Mouse (Mus musculus) forebrain, postnatal 0 days (tissue): ENCODE data around the gene Cops2. TPM values are rescaled to one million over a fixed set of nuclear protein-coding genes. Genes with fewer than 3 reads are reported as not detected.

Experiments
- ATAC-seq: fragments of 200-750 bp; cut with Nextera tagmentation; 2 replicates; pipeline ENCODE4 v1.8.0; 2017; ENCODE audit warnings: mild to moderate bottlenecking, moderate library complexity
- DNase-seq: peaks from one replicate; pipeline ENCODE4 v3.0.0-alpha.2; 2015
- H3K27ac ChIP-seq: fragments of 300-500 bp; sonication (generic); 2 replicates; pipeline ENCODE4 v1.5.1; 2014; ENCODE audit warnings: low read depth, mild to moderate bottlenecking, antibody characterized with exemption, low read length, moderate library complexity, mixed read lengths
- H3K27me3 ChIP-seq: fragments of 300-500 bp; sonication (generic); 2 replicates; pipeline ENCODE4 v1.6.1; 2014; ENCODE audit warnings: mild to moderate bottlenecking, low read length, mixed read lengths; ENCODE audit not compliant: insufficient read depth
- H3K36me3 ChIP-seq: fragments of 300-500 bp; sonication (generic); 2 replicates; pipeline ENCODE4 v1.6.1; 2014; ENCODE audit warnings: mild to moderate bottlenecking, moderate library complexity; ENCODE audit not compliant: insufficient read depth
- H3K4me1 ChIP-seq: fragments of 300-500 bp; sonication (generic); 2 replicates; pipeline ENCODE4 v1.6.1; 2014; ENCODE audit warnings: antibody characterized with exemption; ENCODE audit not compliant: insufficient read depth
- H3K4me2 ChIP-seq: fragments of 300-500 bp; sonication (generic); 2 replicates; pipeline ENCODE4 v1.6.1; 2014; ENCODE audit warnings: low read depth, mild to moderate bottlenecking, moderate library complexity
- H3K4me3 ChIP-seq: fragments of 300-500 bp; sonication (generic); 2 replicates; pipeline ENCODE4 v1.5.1; 2014; ENCODE audit warnings: low read depth, low read length, mixed read lengths
- H3K9ac ChIP-seq: fragments of 300-500 bp; sonication (generic); 2 replicates; pipeline ENCODE4 v1.6.1; 2014; ENCODE audit warnings: mild to moderate bottlenecking
- H3K9me3 ChIP-seq: fragments of 300-500 bp; sonication (generic); 2 replicates; pipeline ENCODE4 v1.6.1; 2016; ENCODE audit warnings: low read length
- CTCF ChIP-seq: sonication (generic); IDR thresholded peaks from 2 replicates; pipeline ENCODE4 v1.5.1; 2016; ENCODE audit warnings: antibody characterized with exemption, control low read depth, low read depth
- WGBS: fragments of 180-500 bp; shearing (Covaris S2); extraction: QIAGEN DNeasy Blood & Tissue Kit; methylation state at CpG from one replicate; pipeline ENCODE4 v1.1.7; 2014; 5-methylcytosine and 5-hydroxymethylcytosine counted together
- polyA plus RNA-seq: library from polyadenylated mRNA; unstranded; fragments of >200 nt; fragmentation: Nextera tagmentation; extraction: Ambion mirVana; gene quantifications from 2 replicates; pipeline ENCODE4 v1.2.1, GENCODE M21; 2015
- total RNA-seq: library from RNA; depleted of rRNA; stranded (reverse); fragments of >200 nt; gene quantifications from 2 replicates; pipeline ENCODE4 v1.2.3, GENCODE M21; 2014

The Cops2 gene
- total and polyA plus RNA-seq, 2 experiments from 2014 or later = 56.8 to 92.8 TPM

GRCm38 (mm10) chr2:125895099-125895498 is 36.2 kb upstream of the Cops2 start:
- no peak overlapping the region for H3K9ac ChIP-seq
- no peak overlapping the region for H3K4me3 ChIP-seq
- no peaks in the 10 kb centered on the region for H3K4me1 ChIP-seq
- TF ChIP-seq CTCF = no peak
- H3K4me2 ChIP-seq = no peak overlapping the region
- H3K27me3 ChIP-seq = no peaks in the 10 kb centered on the region
- no peaks in the 10 kb centered on the region for H3K36me3 ChIP-seq
- H3K9me3 ChIP-seq = no peaks in the 10 kb centered on the region
- ATAC-seq = no peak
- WGBS = 82% methylated on average over 4 of the region's 4 CpGs
- H3K27ac ChIP-seq = no peak overlapping the region
- no peak for DNase-seq

GRCm38 (mm10) chr2:125893096-125893495 is 34.2 kb upstream of the Cops2 start:
- DNase-seq (peak; percentile 68), ATAC-seq (no peak)
- Histone ChIP-seq H3K9me3 (no peaks in the 10 kb centered on the region), H3K27me3 (no peaks in the 10 kb centered on the region), H3K27ac (no peak overlapping the region), H3K36me3 (no peaks in the 10 kb centered on the region), H3K4me1 (no peaks in the 10 kb centered on the region), H3K9ac (no peak overlapping the region), H3K4me3 (no peak overlapping the region), H3K4me2 (no peak overlapping the region)
- WGBS = 37% methylated on average over 6 of the region's 6 CpGs
- TF ChIP-seq CTCF = peak; percentile 71

GRCm38 (mm10) chr2:125885891-125886576 is 27.1 kb upstream of the Cops2 start:
- H3K9ac ChIP-seq = no peak overlapping the region
- H3K4me2 ChIP-seq = no peak overlapping the region
- no peaks in the 10 kb centered on the region for H3K36me3 ChIP-seq
- ATAC-seq (no peak), DNase-seq (no peak)
- H3K4me1 ChIP-seq = no peaks in the 10 kb centered on the region
- WGBS = 73% methylated on average over 4 of the region's 4 CpGs
- TF ChIP-seq CTCF = no peak
- no peak overlapping the region for H3K4me3 ChIP-seq
- H3K27me3 ChIP-seq = no peaks in the 10 kb centered on the region
- H3K27ac ChIP-seq = no peak overlapping the region
- no peaks in the 10 kb centered on the region for H3K9me3 ChIP-seq

- Histone ChIP-seq H3K4me1 (0 out of 2 replicates have a peak, but pooled peaks cover 3% of the 10 kb centered on the region), H3K9me3 (no peaks in the 10 kb centered on the region), H3K36me3 (no peaks in the 10 kb centered on the region), H3K4me3 (no peak overlapping the region), H3K27me3 (no peaks in the 10 kb centered on the region), H3K9ac (no peak overlapping the region), H3K4me2 (no peak overlapping the region), H3K27ac (no peak overlapping the region)
- ATAC-seq = no peak
- 91% methylated on average over 3 of the region's 3 CpGs for WGBS
- no peak for TF ChIP-seq CTCF
- no peak for DNase-seq
Measured at GRCm38 (mm10) chr2:125870159-125870558, 11.2 kb upstream of the Cops2 start.

- H3K9ac ChIP-seq = no peak overlapping the region
- H3K4me1 ChIP-seq = 0 out of 2 replicates have a peak, but pooled peaks cover 3% of the 10 kb centered on the region
- no peaks in the 10 kb centered on the region for H3K9me3 ChIP-seq
- H3K4me2 ChIP-seq = no peak overlapping the region
- no peaks in the 10 kb centered on the region for H3K36me3 ChIP-seq
- no peak overlapping the region for H3K4me3 ChIP-seq
- ATAC-seq (no peak), DNase-seq (no peak)
- no peaks in the 10 kb centered on the region for H3K27me3 ChIP-seq
- WGBS = 81% methylated on average over 3 of the region's 3 CpGs
- TF ChIP-seq CTCF = no peak
- H3K27ac ChIP-seq = no peak overlapping the region
Measured at GRCm38 (mm10) chr2:125868301-125868700, 9.4 kb upstream of the Cops2 start.

- peak overlapping the region; percentile 66 for H3K4me2 ChIP-seq
- DNase-seq (peak; percentile 68), ATAC-seq (peak; percentile 92)
- H3K4me3 ChIP-seq = peak overlapping the region; percentile 49
- no peaks in the 10 kb centered on the region for H3K27me3 ChIP-seq
- peak overlapping the region; percentile 62 for H3K27ac ChIP-seq
- 5% methylated on average over 23 of the region's 23 CpGs for WGBS
- H3K9ac ChIP-seq = peak overlapping the region; percentile 58
- H3K36me3 ChIP-seq = no peaks in the 10 kb centered on the region
- no peak for TF ChIP-seq CTCF
- H3K4me1 ChIP-seq = 0 out of 2 replicates have a peak, but pooled peaks cover 3% of the 10 kb centered on the region
- no peaks in the 10 kb centered on the region for H3K9me3 ChIP-seq
Measured at GRCm38 (mm10) chr2:125866058-125866740, 7.3 kb upstream of the Cops2 start.

GRCm38 (mm10) chr2:125865585-125865984 is 6.6 kb upstream of the Cops2 start:
- DNase-seq (no peak), ATAC-seq (no peak)
- Histone ChIP-seq H3K27me3 (no peaks in the 10 kb centered on the region), H3K27ac (peak overlapping the region; percentile 62), H3K36me3 (no peaks in the 10 kb centered on the region), H3K9me3 (no peaks in the 10 kb centered on the region), H3K4me2 (peak overlapping the region; percentile 66), H3K4me3 (peak overlapping the region; percentile 49), H3K9ac (peak overlapping the region; percentile 58; the same call in 1 of the 2 replicates), H3K4me1 (0 out of 2 replicates have a peak, but pooled peaks cover 3% of the 10 kb centered on the region)
- TF ChIP-seq CTCF = no peak
